Mouse (Mus musculus): Measurements from ENCODE around the gene Chrna4. TPM values are rescaled to one million over a fixed set of nuclear protein-coding genes. Genes with fewer than 3 reads are reported as not detected.

Gene Chrna4
- total RNA-seq, 2 experiments from 2014 or later, result not detected

GRCm38 (mm10) chr2:181038644-181039355 is 4.5 kb downstream of the Chrna4 start:
- no peak for ATAC-seq (ENCODE audit: poor library complexity, severe bottlenecking)

DNA sequence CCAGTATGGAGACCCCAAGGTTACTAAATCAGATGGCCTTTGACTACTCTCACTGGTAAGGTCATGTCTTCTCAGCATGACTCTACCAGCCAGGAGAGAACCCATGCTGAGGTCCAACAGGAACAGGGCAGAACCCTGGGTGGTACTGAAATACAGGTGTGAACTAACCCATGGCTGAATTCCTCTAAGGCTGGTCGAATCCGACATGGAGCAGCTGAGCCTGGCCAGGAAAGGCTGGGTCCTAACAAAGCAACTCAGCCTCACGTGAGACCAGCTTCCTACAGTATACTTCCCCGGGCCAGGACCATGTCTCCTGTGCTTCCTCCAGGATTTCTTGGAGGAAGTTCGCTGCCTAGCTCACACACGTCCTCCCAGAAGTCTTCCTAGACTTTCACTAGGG is 6.8 kb downstream of the Chrna4 start:
- ATAC-seq (ENCODE audit: poor library complexity, severe bottlenecking), result no peak

GRCm38 (mm10) chr2:181035186-181035585 is 8.2 kb downstream of the Chrna4 start:
- ATAC-seq (ENCODE audit: poor library complexity, severe bottlenecking), result no peak

DNA sequence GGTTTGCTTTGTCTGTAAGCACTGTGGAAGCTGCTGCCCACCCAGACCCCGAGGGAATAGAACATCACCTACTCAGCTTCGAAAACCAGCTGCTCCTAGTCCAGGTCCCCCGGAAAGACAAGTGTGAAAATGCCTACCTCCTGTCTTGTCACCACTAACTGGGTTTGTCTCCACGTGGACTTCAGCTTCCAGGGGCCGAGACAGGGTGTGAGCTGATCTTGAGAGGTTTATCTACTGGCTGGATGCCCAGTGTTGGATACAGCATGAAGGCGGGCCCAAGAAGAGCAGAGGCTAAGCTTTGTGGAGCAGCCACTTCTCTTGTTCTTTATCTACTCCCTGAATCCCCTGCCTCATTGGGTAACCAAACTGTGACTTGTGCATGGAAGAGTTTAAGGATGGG is 10.0 kb downstream of the Chrna4 start:
- no peak for ATAC-seq (ENCODE audit: poor library complexity, severe bottlenecking)

- no peak for ATAC-seq (ENCODE audit: poor library complexity, severe bottlenecking)
These were observed 10.9 kb downstream of the Chrna4 start for GRCm38 (mm10) chr2:181032407-181032806.

DNA sequence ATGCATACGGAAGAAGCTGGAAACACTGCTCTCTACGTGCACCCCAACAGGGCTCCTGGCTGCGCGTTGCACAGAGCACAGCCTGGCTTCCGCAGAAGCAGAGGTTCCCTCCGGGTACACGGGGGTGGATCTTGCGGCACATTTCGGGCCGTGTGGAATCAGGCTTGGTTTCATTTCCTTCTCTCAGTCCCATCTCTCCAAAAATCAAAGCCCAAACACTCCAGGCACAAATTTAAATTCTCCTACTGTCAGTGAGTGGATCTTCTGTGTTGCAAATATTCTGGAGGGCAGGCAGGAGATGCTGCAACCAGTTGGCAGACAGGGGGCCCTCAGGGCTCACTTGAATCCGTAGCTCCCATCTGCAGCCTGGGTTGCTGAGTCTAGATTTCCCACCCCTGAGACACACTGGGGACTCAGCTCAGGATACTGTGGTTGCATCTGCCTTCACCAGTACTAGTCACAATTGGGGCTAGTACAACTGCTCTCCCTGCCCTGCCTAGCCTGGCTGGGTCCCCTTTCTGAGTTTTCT is 11.9 kb downstream of the Chrna4 start:
- no peak for ATAC-seq (ENCODE audit: poor library complexity, severe bottlenecking)

- ATAC-seq (ENCODE audit: poor library complexity, severe bottlenecking), result no peak
These were observed 35.0 kb downstream of the Chrna4 start for GRCm38 (mm10) chr2:181008339-181008738.

DNA sequence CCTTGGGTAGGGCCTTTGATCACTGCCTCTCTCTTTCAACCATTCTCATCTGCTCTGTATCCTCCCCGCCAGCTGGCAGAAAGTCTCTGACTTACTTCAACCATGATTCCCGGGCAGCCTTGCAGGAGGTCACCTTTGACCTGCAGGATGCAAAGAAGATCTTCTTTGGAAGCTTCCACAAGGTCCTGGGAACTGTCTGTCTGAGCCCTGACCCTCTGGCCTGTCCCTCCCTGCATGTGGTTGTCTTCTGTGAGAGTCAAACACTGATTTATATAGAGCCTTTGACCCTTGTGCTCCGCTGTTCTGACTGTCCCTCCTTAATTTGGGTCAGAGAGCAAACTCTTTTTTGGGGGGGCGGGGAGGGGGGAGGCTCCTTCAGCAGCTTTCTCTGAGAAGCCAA is 36.3 kb downstream of the Chrna4 start:
- no peak for ATAC-seq (ENCODE audit: poor library complexity, severe bottlenecking)

DNA sequence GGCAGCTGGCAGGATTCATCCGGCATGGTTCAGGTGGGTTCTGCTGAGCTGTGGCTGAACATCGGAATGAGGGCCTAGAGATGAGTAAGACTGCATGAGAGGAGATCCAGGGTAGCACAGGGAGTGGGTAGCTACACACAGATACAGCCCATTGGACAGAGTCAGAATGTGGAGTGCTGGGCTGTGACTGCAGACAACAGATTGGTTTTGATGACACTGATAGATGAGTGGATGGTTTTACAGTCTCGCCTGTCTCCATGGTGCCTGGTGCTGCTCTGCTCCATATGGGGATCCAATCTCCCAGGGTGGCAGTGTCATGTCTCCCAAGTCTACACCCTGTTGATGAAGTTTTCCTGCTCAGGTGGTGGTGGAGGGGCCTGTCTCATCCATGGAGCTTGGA is 46.4 kb downstream of the Chrna4 start:
- ATAC-seq (ENCODE audit: poor library complexity, severe bottlenecking), result no peak

DNA sequence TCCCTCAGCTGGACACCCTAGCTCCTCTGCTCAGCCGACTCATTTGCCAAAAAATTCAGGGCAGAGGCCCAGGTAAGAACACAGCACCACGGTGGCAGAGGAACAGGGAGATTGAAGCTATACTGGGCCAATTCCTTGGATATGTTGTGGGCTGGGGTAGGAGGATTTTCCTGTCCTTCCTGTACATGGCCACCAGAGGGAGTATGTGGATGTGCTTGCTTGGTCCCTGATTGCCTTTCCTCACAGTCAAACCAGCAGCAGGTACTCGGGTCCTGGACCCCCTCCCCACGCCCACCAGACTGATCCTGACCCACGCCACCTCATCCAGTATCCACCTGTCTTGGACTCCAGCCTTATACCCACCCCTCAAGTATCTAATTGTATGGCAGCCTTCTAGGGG is 46.9 kb downstream of the Chrna4 start:
- ATAC-seq (ENCODE audit: poor library complexity, severe bottlenecking), result peak; percentile 71

DNA sequence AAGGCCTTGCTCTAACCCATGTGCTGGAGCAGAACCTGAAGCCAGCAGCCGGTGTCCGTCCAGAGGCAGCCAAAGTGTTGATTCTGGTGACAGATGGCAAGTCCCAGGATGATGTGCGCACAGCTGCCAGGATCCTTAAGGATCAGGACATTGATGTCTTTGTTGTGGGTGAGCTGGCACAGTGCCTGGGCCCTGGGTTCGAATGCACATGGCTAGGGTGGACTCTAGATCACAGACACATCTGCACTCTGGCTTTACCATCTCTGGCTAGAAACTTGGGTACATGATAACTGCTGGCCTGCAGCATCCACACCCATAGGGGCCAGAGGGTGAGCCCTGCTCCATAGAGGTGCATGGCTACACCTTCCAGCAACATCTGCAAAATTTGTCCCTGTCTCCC is 47.9 kb downstream of the Chrna4 start:
- ATAC-seq (ENCODE audit: poor library complexity, severe bottlenecking), result no peak

GRCm38 (mm10) chr2:180994360-180994759 is 49.0 kb downstream of the Chrna4 start:
- ATAC-seq (ENCODE audit: poor library complexity, severe bottlenecking), result no peak

DNA sequence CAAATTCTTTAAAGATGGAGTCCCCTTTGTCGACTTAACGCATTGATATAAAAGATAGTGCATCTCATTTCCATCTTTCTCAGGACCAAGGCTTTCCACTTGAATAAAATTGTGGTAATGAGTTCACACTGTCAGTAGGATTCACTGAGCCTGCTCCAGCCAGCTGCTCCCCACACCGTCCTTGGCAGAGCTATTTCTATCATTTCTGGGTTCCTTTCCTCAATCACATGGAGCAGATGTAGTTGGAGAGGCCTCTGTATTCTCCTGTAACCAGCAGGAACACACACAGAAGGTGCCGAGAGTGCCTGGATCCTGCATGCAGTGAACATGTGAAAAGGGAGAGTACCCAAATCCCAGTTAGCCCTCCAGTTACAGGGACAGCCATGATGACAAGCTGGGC is 53.0 kb downstream of the Chrna4 start:
- no peak for ATAC-seq (ENCODE audit: poor library complexity, severe bottlenecking)

- ATAC-seq (ENCODE audit: poor library complexity, severe bottlenecking), result no peak
These were observed 54.4 kb downstream of the Chrna4 start for GRCm38 (mm10) chr2:180988948-180989347.

- no peak for ATAC-seq (ENCODE audit: poor library complexity, severe bottlenecking)
These were observed 54.9 kb downstream of the Chrna4 start for GRCm38 (mm10) chr2:180988347-180988913.

- ATAC-seq (ENCODE audit: poor library complexity, severe bottlenecking), result no peak
These were observed 55.8 kb downstream of the Chrna4 start for GRCm38 (mm10) chr2:180987432-180988030.

GRCm38 (mm10) chr2:180987001-180987400 is 56.3 kb downstream of the Chrna4 start:
- ATAC-seq (ENCODE audit: poor library complexity, severe bottlenecking), result no peak

GRCm38 (mm10) chr2:180986449-180986848 is 56.9 kb downstream of the Chrna4 start, which contains the start of gene Col20a1:
Gene Col20a1 (plus strand): TSS chr2:180986535.
- ATAC-seq (ENCODE audit: poor library complexity, severe bottlenecking), result no peak

- no peak for ATAC-seq (ENCODE audit: poor library complexity, severe bottlenecking)
These were observed 57.7 kb downstream of the Chrna4 start for GRCm38 (mm10) chr2:180985635-180986034.

DNA sequence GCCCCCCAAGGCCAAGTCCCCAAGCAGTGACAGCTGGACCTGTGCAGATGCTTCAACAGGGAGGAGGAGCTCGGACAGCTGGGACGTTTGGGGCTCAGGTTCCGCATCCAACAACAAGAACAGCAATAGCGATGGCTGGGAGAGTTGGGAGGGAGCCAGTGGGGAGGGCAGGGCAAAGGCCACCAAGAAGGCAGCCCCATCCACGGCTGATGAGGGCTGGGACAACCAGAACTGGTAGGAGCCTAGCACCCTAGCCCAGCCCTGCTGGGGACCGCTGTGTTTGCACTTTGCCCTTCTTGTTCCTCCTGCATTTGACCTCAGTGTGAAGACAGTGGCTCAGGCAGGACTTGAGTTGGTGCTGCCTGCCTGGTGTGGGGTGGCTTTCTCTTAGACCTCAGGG is 62.2 kb downstream of the Chrna4 start:
- no peak for ATAC-seq (ENCODE audit: poor library complexity, severe bottlenecking)

Measured in megakaryocyte, adult 5-6 weeks (primary cell).